Mouse (Mus musculus): ENCODE measurements at regions not wholly inside any gene's neighbourhood (a gene's known extent, or its start where the extent isn't known, plus 50 kb on each side); places are given as distances from the start of the nearest gene placed in this dataset.
"Not testable (repeated sequence)": the region's sequence is repeated elsewhere in the genome, so short reads cannot be mapped to it uniquely, and the experiment has no call there.

GRCm38 (mm10) chr1:164744955-164745608 is 51.4 kb upstream of the Dpt start:
- H3K27me3 ChIP-seq (ENCODE audit: insufficient read depth, low read length) = no peaks in the 10 kb centered on the region
- no peak for ATAC-seq
- no peaks in the 10 kb centered on the region for H3K36me3 ChIP-seq (replicated peaks; ENCODE audit: insufficient read depth, low read length)
- no peaks in the 10 kb centered on the region for H3K9me3 ChIP-seq (ENCODE audit: low read length)
- H3K4me1 ChIP-seq (ENCODE audit: insufficient read depth) = no peaks in the 10 kb centered on the region
- no peak overlapping the region for H3K4me3 ChIP-seq (ENCODE audit: low read depth, low read length)
- H3K4me2 ChIP-seq (ENCODE audit: low read depth, low read length) = no peak overlapping the region
- no peak overlapping the region for H3K9ac ChIP-seq (replicated peaks)
- no peak overlapping the region for H3K27ac ChIP-seq (ENCODE audit: low read depth)
- TF ChIP-seq EP300 (IDR thresholded peaks at IDR 0.05; ENCODE audit: low read depth) (no peak), CTCF (IDR thresholded peaks at IDR 0.05; ENCODE audit: low read depth) (peak; percentile 58)
- no peak for DNase-seq

- H3K27me3 ChIP-seq (ENCODE audit: insufficient read depth, low read length) = no peaks in the 10 kb centered on the region
- no peak overlapping the region for H3K4me3 ChIP-seq (ENCODE audit: low read depth, low read length)
- WGBS (ENCODE audit: insufficient replicate concordance) = 68% methylated on average over 3 of the region's 3 CpGs
- no peaks in the 10 kb centered on the region for H3K36me3 ChIP-seq (replicated peaks; ENCODE audit: insufficient read depth, low read length)
- H3K4me1 ChIP-seq (ENCODE audit: insufficient read depth) = no peaks in the 10 kb centered on the region
- ATAC-seq (no peak), DNase-seq (no peak)
- no peak overlapping the region for H3K9ac ChIP-seq (replicated peaks)
- H3K9me3 ChIP-seq (ENCODE audit: low read length) = no peaks in the 10 kb centered on the region
- TF ChIP-seq CTCF (IDR thresholded peaks at IDR 0.05; ENCODE audit: low read depth) (no peak), EP300 (IDR thresholded peaks at IDR 0.05; ENCODE audit: low read depth) (no peak)
- no peak overlapping the region for H3K27ac ChIP-seq (ENCODE audit: low read depth)
- H3K4me2 ChIP-seq (ENCODE audit: low read depth, low read length) = no peak overlapping the region
These were observed 51.9 kb upstream of the Dpt start for GRCm38 (mm10) chr1:164744499-164744898.

GRCm38 (mm10) chr1:164742897-164743296 is 53.5 kb upstream of the Dpt start:
- not testable (repeated sequence) for H3K4me2 ChIP-seq (ENCODE audit: low read depth, low read length); H3K9me3 ChIP-seq (ENCODE audit: low read length); H3K4me3 ChIP-seq (ENCODE audit: low read depth, low read length); DNase-seq; H3K27me3 ChIP-seq (ENCODE audit: insufficient read depth, low read length); H3K36me3 ChIP-seq (replicated peaks; ENCODE audit: insufficient read depth, low read length); H3K27ac ChIP-seq (ENCODE audit: low read depth); H3K4me1 ChIP-seq (ENCODE audit: insufficient read depth); H3K9ac ChIP-seq (replicated peaks); ATAC-seq
- 78% methylated on average over 8 of the region's 9 CpGs for WGBS (ENCODE audit: insufficient replicate concordance)

GRCm38 (mm10) chr1:164735646-164736045 is 60.8 kb upstream of the Dpt start:
- ATAC-seq (no peak), DNase-seq (no peak)
- no peaks in the 10 kb centered on the region for H3K9me3 ChIP-seq (ENCODE audit: low read length)
- H3K27me3 ChIP-seq (ENCODE audit: insufficient read depth, low read length) = no peaks in the 10 kb centered on the region
- H3K4me3 ChIP-seq (ENCODE audit: low read depth, low read length) = no peak overlapping the region
- H3K27ac ChIP-seq (ENCODE audit: low read depth) = no peak overlapping the region
- no peak for TF ChIP-seq EP300 (IDR thresholded peaks at IDR 0.05; ENCODE audit: low read depth)
- no peak for TF ChIP-seq CTCF (IDR thresholded peaks at IDR 0.05; ENCODE audit: low read depth)
- H3K4me2 ChIP-seq (ENCODE audit: low read depth, low read length) = no peak overlapping the region
- H3K36me3 ChIP-seq (replicated peaks; ENCODE audit: insufficient read depth, low read length) = no peaks in the 10 kb centered on the region
- WGBS (ENCODE audit: insufficient replicate concordance) = 44% methylated on average over 1 of the region's 1 CpGs
- H3K4me1 ChIP-seq (ENCODE audit: insufficient read depth) = no peaks in the 10 kb centered on the region
- H3K9ac ChIP-seq (replicated peaks) = no peak overlapping the region

- TF ChIP-seq EP300 (IDR thresholded peaks at IDR 0.05; ENCODE audit: low read depth) (no peak), CTCF (IDR thresholded peaks at IDR 0.05; ENCODE audit: low read depth) (no peak)
- no peak for ATAC-seq
- Histone ChIP-seq H3K27me3 (ENCODE audit: insufficient read depth, low read length) (no peaks in the 10 kb centered on the region), H3K4me3 (ENCODE audit: low read depth, low read length) (no peak overlapping the region), H3K9me3 (ENCODE audit: low read length) (no peaks in the 10 kb centered on the region), H3K4me2 (ENCODE audit: low read depth, low read length) (no peak overlapping the region), H3K4me1 (ENCODE audit: insufficient read depth) (no peaks in the 10 kb centered on the region), H3K27ac (ENCODE audit: low read depth) (no peak overlapping the region), H3K9ac (replicated peaks) (no peak overlapping the region), H3K36me3 (replicated peaks; ENCODE audit: insufficient read depth, low read length) (no peaks in the 10 kb centered on the region)
- WGBS (ENCODE audit: insufficient replicate concordance) = 75% methylated on average over 3 of the region's 3 CpGs
- no peak for DNase-seq
These were observed 62.7 kb upstream of the Dpt start for GRCm38 (mm10) chr1:164733741-164734140.

- no peaks in the 10 kb centered on the region for H3K4me1 ChIP-seq (ENCODE audit: insufficient read depth)
- no peak overlapping the region for H3K27ac ChIP-seq (ENCODE audit: low read depth)
- no peak overlapping the region for H3K4me3 ChIP-seq (ENCODE audit: low read depth, low read length)
- DNase-seq = no peak
- H3K4me2 ChIP-seq (ENCODE audit: low read depth, low read length) = no peak overlapping the region
- no peaks in the 10 kb centered on the region for H3K36me3 ChIP-seq (replicated peaks; ENCODE audit: insufficient read depth, low read length)
- no peak overlapping the region for H3K9ac ChIP-seq (replicated peaks)
- 10% methylated on average over 1 of the region's 1 CpGs for WGBS (ENCODE audit: insufficient replicate concordance)
- H3K9me3 ChIP-seq (ENCODE audit: low read length) = no peaks in the 10 kb centered on the region
- TF ChIP-seq CTCF (IDR thresholded peaks at IDR 0.05; ENCODE audit: low read depth) (no peak), EP300 (IDR thresholded peaks at IDR 0.05; ENCODE audit: low read depth) (no peak)
- H3K27me3 ChIP-seq (ENCODE audit: insufficient read depth, low read length) = no peaks in the 10 kb centered on the region
- no peak for ATAC-seq
These were observed 74.4 kb upstream of the Dpt start for GRCm38 (mm10) chr1:164722054-164722453.

GRCm38 (mm10) chr1:164714905-164715304 is 81.5 kb upstream of the Dpt start:
- peaks cover 4% of the 10 kb centered on the region; the same call in 1 of the 2 replicates for H3K4me1 ChIP-seq (ENCODE audit: insufficient read depth)
- no peak overlapping the region for H3K4me3 ChIP-seq (ENCODE audit: low read depth, low read length)
- no peaks in the 10 kb centered on the region for H3K36me3 ChIP-seq (replicated peaks; ENCODE audit: insufficient read depth, low read length)
- peak overlapping the region; percentile 48; the same call in 1 of the 2 replicates for H3K27ac ChIP-seq (ENCODE audit: low read depth)
- ATAC-seq (no peak), DNase-seq (no peak)
- H3K27me3 ChIP-seq (ENCODE audit: insufficient read depth, low read length) = no peaks in the 10 kb centered on the region
- WGBS (ENCODE audit: insufficient replicate concordance) = 60% methylated on average over 2 of the region's 2 CpGs
- no peak overlapping the region for H3K9ac ChIP-seq (replicated peaks)
- H3K9me3 ChIP-seq (ENCODE audit: low read length) = no peaks in the 10 kb centered on the region
- TF ChIP-seq CTCF (IDR thresholded peaks at IDR 0.05; ENCODE audit: low read depth) (no peak), EP300 (IDR thresholded peaks at IDR 0.05; ENCODE audit: low read depth) (no peak)
- H3K4me2 ChIP-seq (ENCODE audit: low read depth, low read length) = no peak overlapping the region
